Mouse (Mus musculus) CH12.LX (cell line): Measurements from ENCODE around the gene Gm20388. TPM values are rescaled to one million over a fixed set of nuclear protein-coding genes. Genes with fewer than 3 reads are reported as not detected.

ENCODE experiments used
- DNase-seq: peaks from one replicate; pipeline ENCODE4 v3.0.0-alpha.2; 2013; ENCODE audit errors: extremely low read depth
- H3K27ac ChIP-seq: 2 replicates; pipeline ENCODE4 v1.5.1; 2012; ENCODE audit warnings: low read depth, mild to moderate bottlenecking, control low read depth, moderate library complexity; ENCODE audit not compliant: insufficient read depth
- H3K27me3 ChIP-seq: replicated peaks from 2 replicates; pipeline ENCODE3; 2012; ENCODE audit warnings: inconsistent platforms
- H3K36me3 ChIP-seq, 2 experiments: replicated peaks in 1 of 2; 2 replicates each; pipeline versions ENCODE3 to v1.6.1; 2012; ENCODE audit warnings: inconsistent platforms in 1 of 2, low read length in 1 of 2, mild to moderate bottlenecking in 1 of 2, mixed read lengths in 1 of 2, moderate library complexity in 1 of 2; ENCODE audit not compliant: control insufficient read depth in 1 of 2, insufficient read depth in 1 of 2
- H3K4me1 ChIP-seq, 2 experiments: 2 replicates each; pipeline ENCODE4 v1.6.1; 2012; ENCODE audit warnings: inconsistent platforms in 1 of 2, moderate library complexity in 1 of 2; ENCODE audit not compliant: insufficient read depth in 2 of 2, control insufficient read depth in 1 of 2
- H3K4me2 ChIP-seq: 2 replicates; pipeline ENCODE4 v1.6.1; 2012; ENCODE audit warnings: low read depth, mild to moderate bottlenecking, control low read depth; ENCODE audit not compliant: poor library complexity, insufficient read depth, severe bottlenecking
- H3K4me3 ChIP-seq, 3 experiments: fragments of 150-350 bp in 1 of 3; sonication (generic) in 1 of 3; replicated peaks in 1 of 3; 2 replicates each; pipeline versions ENCODE3 to v1.5.1; 2011 to 2012; ENCODE audit warnings: low read depth in 2 of 3, low read length in 2 of 3, mild to moderate bottlenecking in 2 of 3, moderate library complexity in 2 of 3, control low read depth in 1 of 3, improper control_type of control experiment in 1 of 3, inconsistent platforms in 1 of 3, mixed read lengths in 1 of 3; ENCODE audit not compliant: poor library complexity in 1 of 3
- H3K79me2 ChIP-seq: replicated peaks from 2 replicates; pipeline ENCODE4 v1.6.1; 2012; ENCODE audit warnings: mild to moderate bottlenecking, moderate library complexity; ENCODE audit not compliant: control insufficient read depth, poor library complexity, insufficient read depth, severe bottlenecking; ENCODE audit errors: extremely low read depth
- H3K9ac ChIP-seq: 2 replicates; pipeline ENCODE4 v1.6.1; 2012; ENCODE audit warnings: low read depth, mild to moderate bottlenecking, control low read depth, moderate library complexity; ENCODE audit not compliant: insufficient read depth
- H3K9me3 ChIP-seq: replicated peaks from 2 replicates; pipeline ENCODE3; 2012; ENCODE audit warnings: low read length, inconsistent platforms, mixed read lengths
- CHD1 ChIP-seq: IDR thresholded peaks from 2 replicates; pipeline ENCODE4 v1.6.1; 2012; ENCODE audit warnings: low read depth, low read length, improper control_type of control experiment, inconsistent platforms
- CTCF ChIP-seq, 2 experiments: IDR thresholded peaks in 1 of 2; conservative IDR thresholded peaks in 1 of 2; 2 replicates each; pipeline ENCODE4 v1.5.1; 2011 to 2012; ENCODE audit warnings: low read depth in 2 of 2, low read length in 2 of 2, improper control_type of control experiment in 1 of 2, inconsistent platforms in 1 of 2, mild to moderate bottlenecking in 1 of 2, moderate library complexity in 1 of 2
- ETS1 ChIP-seq: conservative IDR thresholded peaks from 2 replicates; pipeline ENCODE4 v1.6.1; 2012; ENCODE audit warnings: low read depth, mild to moderate bottlenecking, inconsistent platforms, low read length, improper control_type of control experiment, moderate library complexity
- GABPA ChIP-seq: IDR thresholded peaks from 2 replicates; pipeline ENCODE4 v1.6.1; 2012; ENCODE audit warnings: low read depth, low read length, improper control_type of control experiment, inconsistent platforms; ENCODE audit not compliant: insufficient replicate concordance
- JUN ChIP-seq: IDR thresholded peaks from 2 replicates; pipeline ENCODE4 v1.6.1; 2011; ENCODE audit warnings: low read depth, mild to moderate bottlenecking, low read length, improper control_type of control experiment, moderate library complexity; ENCODE audit not compliant: insufficient read depth
- JUND ChIP-seq: conservative IDR thresholded peaks from 2 replicates; pipeline ENCODE4 v1.6.1; 2011; ENCODE audit warnings: low read depth, low read length, improper control_type of control experiment
- MAX ChIP-seq: IDR thresholded peaks from 2 replicates; pipeline ENCODE4 v1.6.1; 2011; ENCODE audit warnings: low read length, improper control_type of control experiment
- NELFE ChIP-seq: IDR thresholded peaks from 2 replicates; pipeline ENCODE4 v1.6.1; 2011; ENCODE audit warnings: low read depth, low read length, improper control_type of control experiment
- PAX5 ChIP-seq: IDR thresholded peaks from 2 replicates; pipeline ENCODE4 v1.6.1; 2012; ENCODE audit warnings: low read length, inconsistent platforms, mixed read lengths
- POLR2A ChIP-seq: IDR thresholded peaks from 2 replicates; pipeline ENCODE4 v1.6.1; 2011; ENCODE audit warnings: low read depth, mild to moderate bottlenecking, improper control_type of control experiment, low read length
- RAD21 ChIP-seq: IDR thresholded peaks from 2 replicates; pipeline ENCODE4 v1.6.1; 2011; ENCODE audit warnings: low read depth, mild to moderate bottlenecking, low read length, improper control_type of control experiment, moderate library complexity
- SMC3 ChIP-seq: IDR thresholded peaks from 2 replicates; pipeline ENCODE4 v1.6.1; 2011; ENCODE audit warnings: low read depth, low read length, improper control_type of control experiment
- USF1 ChIP-seq: IDR thresholded peaks from 2 replicates; pipeline ENCODE4 v1.6.1; 2014; ENCODE audit warnings: low read depth, mild to moderate bottlenecking, inconsistent platforms, low read length, improper control_type of control experiment
- ZNF384 ChIP-seq: IDR thresholded peaks from 2 replicates; pipeline ENCODE4 v1.6.1; 2012; ENCODE audit warnings: low read depth, low read length, improper control_type of control experiment, inconsistent platforms
- dilution Hi-C: fragments of 300-500 bp; cut with MboI; formaldehyde crosslinking; loops from 2 replicates; pipeline ENCODE4 v1.14.3; 2020; ENCODE audit warnings: low sequenced_read_pairs; ENCODE audit not compliant: extremely low pct_unique_long_range_greater_than_20kb, extremely low pct_ligation_motif_present
- in situ Hi-C: fragments of 300-500 bp; cut with MboI; formaldehyde crosslinking; loops from 3 replicates; pipeline ENCODE4 v1.14.3; 2019; ENCODE audit warnings: low sequenced_read_pairs, low pct_ligation_motif_present, low pct_unique_long_range_greater_than_20kb, mixed read lengths
- polyA plus RNA-seq: library from polyadenylated mRNA; unstranded; fragments of >175 nt; gene quantifications from 2 replicates; pipeline ENCODE4 v1.2.1, GENCODE M21; 2012; ENCODE audit warnings: low read depth; ENCODE audit not compliant: insufficient read length
- total RNA-seq, 2 experiments: library from RNA; depleted of rRNA; stranded (reverse); fragments of 300-350 nt in 1 of 2; fragments of >200 nt in 1 of 2; gene quantifications; 2 replicates each; pipeline ENCODE4 v1.2.3; 2012 to 2014

Gene Gm20388
- total and polyA plus RNA-seq, 3 experiments: 14.8 to 26.3 (median 22.2) TPM

- H3K27ac ChIP-seq: no peak overlapping the region
- no peak overlapping the region for H3K9ac ChIP-seq
- peaks cover 0 to 32% of the 10 kb centered on the region in 2 experiments for H3K36me3 ChIP-seq
- no peaks in the 10 kb centered on the region for H3K9me3 ChIP-seq
- TF ChIP-seq CTCF (conservative IDR thresholded peaks at IDR 0.05 in 1 of 2, IDR thresholded peaks at IDR 0.05 in 1 of 2; ENCODE audit: low read depth in 2 of 2, low read length in 2 of 2) (peak; percentile 70 to 74), SMC3 (peak; percentile 62), JUN (no peak), NELFE (no peak), ZNF384 (no peak), JUND (no peak), RAD21 (peak; percentile 41), MAX (no peak)
- no peak overlapping the region for H3K4me3 ChIP-seq
- in situ Hi-C loops (no loop called here), dilution Hi-C loops (no loop called here)
- no peak overlapping the region for H3K4me2 ChIP-seq
- no peaks in the 10 kb centered on the region for H3K27me3 ChIP-seq
- no peaks in the 10 kb centered on the region for H3K79me2 ChIP-seq
- peak; percentile 45 for DNase-seq
- H3K4me1 ChIP-seq: peaks cover 0 to 4% of the 10 kb centered on the region in 2 experiments; a peak in 1 of 4 replicates
Observed at GRCm38 (mm10) chr8:123832757-123833156, 3922.1 kb downstream of the Gm20388 start.

GRCm38 (mm10) chr8:123835451-123835850 is 3924.8 kb downstream of the Gm20388 start:
- no peak overlapping the region for H3K4me2 ChIP-seq
- peak; percentile 64 for DNase-seq
- peaks cover 0 to 36% of the 10 kb centered on the region in 2 experiments for H3K36me3 ChIP-seq

GRCm38 (mm10) chr8:123836354-123836753 is 3925.7 kb downstream of the Gm20388 start:
- Histone ChIP-seq H3K4me3 (no peak overlapping the region), H3K79me2 (no peaks in the 10 kb centered on the region), H3K27me3 (no peaks in the 10 kb centered on the region), H3K36me3 (peaks cover 0 to 43% of the 10 kb centered on the region in 2 experiments), H3K27ac (no peak overlapping the region), H3K9ac (no peak overlapping the region), H3K9me3 (no peaks in the 10 kb centered on the region), H3K4me2 (no peak overlapping the region), H3K4me1 (no peaks in the 10 kb centered on the region)
- TF ChIP-seq CHD1 (no peak), POLR2A (no peak)
- no peak for DNase-seq
- dilution Hi-C loops: no loop called here
- in situ Hi-C loops: no loop called here

More at GRCm38 (mm10) chr8:123835451-123835850, 3924.8 kb downstream of the Gm20388 start:
- dilution Hi-C loops (no loop called here), in situ Hi-C loops (no loop called here)
- no peak overlapping the region for H3K27ac ChIP-seq
- no peak overlapping the region for H3K4me3 ChIP-seq
- no peaks in the 10 kb centered on the region for H3K27me3 ChIP-seq
- H3K9ac ChIP-seq: no peak overlapping the region
- TF ChIP-seq RAD21 (peak; percentile 38), POLR2A (no peak), USF1 (no peak), PAX5 (no peak), GABPA (no peak), JUN (no peak), MAX (no peak), JUND (no peak), CTCF (conservative IDR thresholded peaks at IDR 0.05 in 1 of 2, IDR thresholded peaks at IDR 0.05 in 1 of 2; ENCODE audit: low read depth in 2 of 2, low read length in 2 of 2) (peak; percentile 68 to 80), ETS1 (no peak), SMC3 (peak; percentile 58)
- H3K79me2 ChIP-seq: no peaks in the 10 kb centered on the region
- no peaks in the 10 kb centered on the region for H3K9me3 ChIP-seq
- H3K4me1 ChIP-seq: no peaks in the 10 kb centered on the region
